Mouse (Mus musculus) neural tube, embryonic 15.5 days (tissue): ENCODE measurements at regions not wholly inside any gene's neighbourhood (a gene's known extent, or its start where the extent isn't known, plus 50 kb on each side); places are given as distances from the start of the nearest gene placed in this dataset.
A peak's percentile ranks its signal among the peaks of the same experiment; 100 is the strongest.

Experiments
- ATAC-seq: fragments of 200-750 bp; cut with Nextera tagmentation; 2 replicates; pipeline ENCODE4 v1.8.0; 2017; ENCODE audit warnings: mild to moderate bottlenecking, moderate TSS enrichment, moderate library complexity; ENCODE audit not compliant: low FRiP score
- H3K27ac ChIP-seq: fragments of 300-500 bp; sonication (generic); replicated peaks from 2 replicates; pipeline ENCODE4 v1.5.1; 2015; ENCODE audit warnings: mild to moderate bottlenecking, inconsistent platforms
- H3K27me3 ChIP-seq: fragments of 300-500 bp; sonication (generic); replicated peaks from 2 replicates; pipeline ENCODE4 v1.6.1; 2015; ENCODE audit warnings: inconsistent platforms
- H3K36me3 ChIP-seq: fragments of 300-500 bp; sonication (generic); 2 replicates; pipeline ENCODE4 v1.6.1; 2015; ENCODE audit warnings: inconsistent platforms
- H3K4me1 ChIP-seq: fragments of 300-500 bp; sonication (generic); 2 replicates; pipeline ENCODE4 v1.6.1; 2015; ENCODE audit warnings: inconsistent platforms
- H3K4me2 ChIP-seq: fragments of 300-500 bp; sonication (generic); 2 replicates; pipeline ENCODE4 v1.6.1; 2015; ENCODE audit warnings: inconsistent platforms, mild to moderate bottlenecking, moderate library complexity
- H3K4me3 ChIP-seq: fragments of 300-500 bp; sonication (generic); replicated peaks from 2 replicates; pipeline ENCODE4 v1.5.1; 2015; ENCODE audit warnings: mild to moderate bottlenecking, inconsistent platforms
- H3K9ac ChIP-seq: fragments of 300-500 bp; sonication (generic); replicated peaks from 2 replicates; pipeline ENCODE4 v1.6.1; 2015; ENCODE audit warnings: mild to moderate bottlenecking, inconsistent platforms
- H3K9me3 ChIP-seq: fragments of 300-500 bp; sonication (generic); replicated peaks from 2 replicates; pipeline ENCODE4 v1.6.1; 2016; ENCODE audit warnings: inconsistent platforms
- WGBS: fragments of 180-500 bp; shearing (Covaris S2); methylation state at CpG from one replicate; pipeline ENCODE4 v1.1.7; 2015; ENCODE audit warnings: mixed read lengths; 5-methylcytosine and 5-hydroxymethylcytosine counted together

- 48% methylated on average over 5 of the region's 5 CpGs for WGBS
- no peak overlapping the region for H3K4me3 ChIP-seq
Observed at GRCm38 (mm10) chr12:27507523-27508225, 165.3 kb upstream of the Sox11 start.

GRCm38 (mm10) chr12:27502716-27503486 lies 160.5 kb upstream of the Sox11 start:
- no peaks in the 10 kb centered on the region for H3K9me3 ChIP-seq
- no peaks in the 10 kb centered on the region for H3K27me3 ChIP-seq
- no peak overlapping the region for H3K9ac ChIP-seq
- no peak overlapping the region for H3K4me3 ChIP-seq
- H3K27ac ChIP-seq: no peak overlapping the region
- no peaks in the 10 kb centered on the region for H3K36me3 ChIP-seq
- 20% methylated on average over 6 of the region's 6 CpGs for WGBS
- H3K4me1 ChIP-seq: peaks cover 5% of the 10 kb centered on the region; the same call in 1 of the 2 replicates
- no peak for ATAC-seq
- H3K4me2 ChIP-seq: no peak overlapping the region

More at GRCm38 (mm10) chr12:27507523-27508225, 165.3 kb upstream of the Sox11 start:
- no peak for ATAC-seq
- Histone ChIP-seq H3K9ac (no peak overlapping the region), H3K27ac (no peak overlapping the region), H3K9me3 (no peaks in the 10 kb centered on the region), H3K4me1 (peaks cover 3% of the 10 kb centered on the region; the same call in 1 of the 2 replicates), H3K4me2 (no peak overlapping the region), H3K27me3 (no peaks in the 10 kb centered on the region), H3K36me3 (no peaks in the 10 kb centered on the region)

GRCm38 (mm10) chr12:27500516-27500915 lies 158.1 kb upstream of the Sox11 start:
- Histone ChIP-seq H3K4me1 (peaks cover 5% of the 10 kb centered on the region; the same call in 1 of the 2 replicates), H3K4me2 (no peak overlapping the region), H3K27ac (no peak overlapping the region), H3K36me3 (no peaks in the 10 kb centered on the region), H3K4me3 (no peak overlapping the region), H3K27me3 (no peaks in the 10 kb centered on the region), H3K9ac (no peak overlapping the region), H3K9me3 (no peaks in the 10 kb centered on the region)
- no peak for ATAC-seq
- 44% methylated on average over 5 of the region's 5 CpGs for WGBS

GRCm38 (mm10) chr12:27499276-27499675 lies 156.9 kb upstream of the Sox11 start:
- H3K27ac ChIP-seq: no peak overlapping the region
- H3K9me3 ChIP-seq: no peaks in the 10 kb centered on the region
- no peak overlapping the region for H3K4me3 ChIP-seq
- no peaks in the 10 kb centered on the region for H3K27me3 ChIP-seq
- 48% methylated on average over 2 of the region's 2 CpGs for WGBS
- H3K4me2 ChIP-seq: no peak overlapping the region
- no peaks in the 10 kb centered on the region for H3K36me3 ChIP-seq
- no peak overlapping the region for H3K9ac ChIP-seq
- peaks cover 5% of the 10 kb centered on the region; the same call in 1 of the 2 replicates for H3K4me1 ChIP-seq
- no peak for ATAC-seq

- Histone ChIP-seq H3K27me3 (no peaks in the 10 kb centered on the region), H3K9me3 (no peaks in the 10 kb centered on the region), H3K9ac (no peak overlapping the region), H3K4me2 (no peak overlapping the region), H3K27ac (0 out of 2 replicates have a peak overlapping the region, but pooled peaks have one; percentile 4), H3K4me1 (peaks cover 6% of the 10 kb centered on the region), H3K4me3 (no peak overlapping the region), H3K36me3 (no peaks in the 10 kb centered on the region)
- WGBS: 50% methylated on average over 6 of the region's 6 CpGs
- ATAC-seq: no peak
Observed at GRCm38 (mm10) chr12:27496826-27497557, 154.6 kb upstream of the Sox11 start.

GRCm38 (mm10) chr12:27492270-27492669 lies 149.9 kb upstream of the Sox11 start:
- ATAC-seq: no peak
- no peak overlapping the region for H3K4me2 ChIP-seq
- no peaks in the 10 kb centered on the region for H3K9me3 ChIP-seq
- H3K9ac ChIP-seq: no peak overlapping the region
- H3K27me3 ChIP-seq: no peaks in the 10 kb centered on the region
- H3K27ac ChIP-seq: no peak overlapping the region
- no peaks in the 10 kb centered on the region for H3K36me3 ChIP-seq
- WGBS: 33% methylated on average over 2 of the region's 2 CpGs
- H3K4me3 ChIP-seq: no peak overlapping the region
- H3K4me1 ChIP-seq: peaks cover 9% of the 10 kb centered on the region

- H3K4me1 ChIP-seq: no peaks in the 10 kb centered on the region; the same call in 1 of the 2 replicates
- no peak for ATAC-seq
- no peak overlapping the region for H3K9ac ChIP-seq
- H3K27ac ChIP-seq: no peak overlapping the region
- no peak overlapping the region for H3K4me3 ChIP-seq
- no peaks in the 10 kb centered on the region for H3K27me3 ChIP-seq
- H3K36me3 ChIP-seq: no peaks in the 10 kb centered on the region
- no peaks in the 10 kb centered on the region for H3K9me3 ChIP-seq
- H3K4me2 ChIP-seq: no peak overlapping the region
Observed at GRCm38 (mm10) chr12:27481230-27481629, 138.9 kb upstream of the Sox11 start.

- no peaks in the 10 kb centered on the region for H3K27me3 ChIP-seq
- no peaks in the 10 kb centered on the region for H3K4me1 ChIP-seq
- no peak for ATAC-seq
- H3K4me2 ChIP-seq: no peak overlapping the region
- H3K4me3 ChIP-seq: no peak overlapping the region
- H3K36me3 ChIP-seq: no peaks in the 10 kb centered on the region
- H3K9ac ChIP-seq: no peak overlapping the region
- no peak overlapping the region for H3K27ac ChIP-seq
- 84% methylated on average over 7 of the region's 7 CpGs for WGBS
- no peaks in the 10 kb centered on the region for H3K9me3 ChIP-seq
Observed at GRCm38 (mm10) chr12:27479601-27480001, 137.2 kb upstream of the Sox11 start.

GRCm38 (mm10) chr12:27474631-27475030 lies 132.3 kb upstream of the Sox11 start:
- H3K9ac ChIP-seq: no peak overlapping the region
- H3K27me3 ChIP-seq: no peaks in the 10 kb centered on the region
- WGBS: 84% methylated on average over 4 of the region's 4 CpGs
- H3K4me1 ChIP-seq: 0 out of 2 replicates have a peak, but pooled peaks cover 5% of the 10 kb centered on the region
- H3K9me3 ChIP-seq: no peaks in the 10 kb centered on the region
- H3K4me2 ChIP-seq: no peak overlapping the region
- H3K36me3 ChIP-seq: no peaks in the 10 kb centered on the region
- no peak overlapping the region for H3K4me3 ChIP-seq
- no peak for ATAC-seq
- no peak overlapping the region for H3K27ac ChIP-seq

GRCm38 (mm10) chr12:27471557-27471956 lies 129.2 kb upstream of the Sox11 start:
- WGBS: 69% methylated on average over 5 of the region's 5 CpGs

GRCm38 (mm10) chr12:27470346-27470745 lies 128.0 kb upstream of the Sox11 start:
- Histone ChIP-seq H3K4me1 (0 out of 2 replicates have a peak, but pooled peaks cover 5% of the 10 kb centered on the region), H3K27me3 (no peaks in the 10 kb centered on the region), H3K4me2 (no peak overlapping the region)

More at GRCm38 (mm10) chr12:27471557-27471956, 129.2 kb upstream of the Sox11 start:
- Histone ChIP-seq H3K27ac (no peak overlapping the region), H3K9ac (no peak overlapping the region), H3K27me3 (no peaks in the 10 kb centered on the region), H3K36me3 (no peaks in the 10 kb centered on the region), H3K4me2 (no peak overlapping the region), H3K4me1 (0 out of 2 replicates have a peak, but pooled peaks cover 5% of the 10 kb centered on the region), H3K4me3 (no peak overlapping the region), H3K9me3 (no peaks in the 10 kb centered on the region)
- no peak for ATAC-seq

More at GRCm38 (mm10) chr12:27470346-27470745, 128.0 kb upstream of the Sox11 start:
- no peaks in the 10 kb centered on the region for H3K36me3 ChIP-seq
- H3K4me3 ChIP-seq: no peak overlapping the region
- H3K9me3 ChIP-seq: no peaks in the 10 kb centered on the region
- no peak overlapping the region for H3K27ac ChIP-seq
- no peak overlapping the region for H3K9ac ChIP-seq
- no peak for ATAC-seq
